Mouse (Mus musculus) cerebellum, adult 8-10 months (tissue): ENCODE results near the gene Zfp202.
"Not testable (repeated sequence)": the region's sequence is repeated elsewhere in the genome, so short reads cannot be mapped to it uniquely, and the experiment has no call there.

Source experiments
- DNase-seq: peaks from one replicate; pipeline ENCODE4 v3.0.0; 2022

Gene Zfp202

DNA sequence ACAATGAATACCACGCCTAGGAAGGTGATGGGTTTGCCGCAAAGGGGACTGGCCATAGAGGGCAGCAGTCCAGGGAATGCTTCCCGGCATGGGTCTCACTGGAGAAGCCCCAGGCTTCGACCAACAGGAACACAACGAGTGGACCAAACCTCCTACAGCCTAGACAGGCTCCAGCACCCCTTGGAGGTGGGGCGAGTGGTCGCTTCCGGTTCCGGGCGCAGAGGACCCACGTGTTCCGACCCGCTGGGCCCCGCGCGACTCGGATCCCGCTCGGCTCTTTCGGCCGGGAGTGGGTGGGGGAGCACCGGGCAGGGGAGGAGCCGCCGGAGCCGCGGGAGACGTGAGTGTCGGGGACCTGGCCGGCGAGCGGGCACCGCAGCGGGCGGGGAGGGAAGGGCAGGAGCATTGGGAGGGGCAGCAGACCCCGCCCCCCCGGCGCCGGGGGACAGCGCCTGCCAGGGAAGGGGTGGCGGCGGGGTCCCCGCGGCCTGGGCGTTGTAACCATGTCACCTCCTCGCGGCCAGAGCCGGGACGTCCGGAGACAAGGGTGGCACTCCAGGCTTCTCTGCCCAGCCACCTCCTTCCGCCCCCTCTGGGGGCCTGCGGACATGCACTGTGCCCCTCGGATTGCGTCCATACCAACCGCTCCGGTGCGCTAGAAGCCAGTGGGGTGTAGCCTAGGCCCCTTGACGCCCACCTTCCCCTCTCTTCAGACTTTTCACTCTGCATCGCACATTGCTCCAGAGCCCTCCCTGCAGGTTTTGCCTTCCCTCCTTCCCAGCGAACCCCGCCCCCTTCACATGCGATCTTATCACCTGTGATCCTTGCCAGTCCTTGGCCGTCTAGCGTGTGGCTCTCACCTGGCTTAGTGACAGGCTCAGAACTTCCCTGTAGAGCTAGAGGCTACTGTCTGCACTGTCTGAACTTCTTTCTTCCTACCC, at the start of gene Zfp202:
Gene Zfp202, plus strand, starts transcription at position 219 of the 941 bp plus-strand sequence.
- DNase-seq: peak; percentile 77

DNA sequence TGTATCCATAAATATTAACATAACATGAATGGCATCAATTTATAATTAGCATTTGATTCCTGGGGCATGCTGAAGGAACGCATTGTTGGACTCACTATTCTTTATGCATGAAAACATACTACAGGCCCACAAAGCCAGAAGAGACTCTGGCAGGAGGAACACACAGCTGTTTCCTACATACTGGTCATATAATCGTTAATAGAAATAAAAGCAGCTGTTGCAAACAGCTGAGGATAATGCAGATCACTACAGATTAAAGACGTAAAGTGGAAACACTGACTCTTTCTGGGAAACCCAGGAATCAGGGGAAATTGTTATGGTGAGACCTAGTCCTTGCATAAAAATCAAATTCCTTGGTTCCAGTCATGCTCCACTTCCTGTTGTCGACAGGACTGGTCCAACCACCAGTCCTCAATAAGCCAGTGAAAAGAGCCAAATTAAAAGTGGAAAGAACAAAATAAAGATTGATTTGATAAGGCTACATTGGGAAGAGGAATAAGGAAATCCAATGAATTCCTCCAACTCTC, 36.9 kb upstream of the Zfp202 start:
- no peak for DNase-seq

DNA sequence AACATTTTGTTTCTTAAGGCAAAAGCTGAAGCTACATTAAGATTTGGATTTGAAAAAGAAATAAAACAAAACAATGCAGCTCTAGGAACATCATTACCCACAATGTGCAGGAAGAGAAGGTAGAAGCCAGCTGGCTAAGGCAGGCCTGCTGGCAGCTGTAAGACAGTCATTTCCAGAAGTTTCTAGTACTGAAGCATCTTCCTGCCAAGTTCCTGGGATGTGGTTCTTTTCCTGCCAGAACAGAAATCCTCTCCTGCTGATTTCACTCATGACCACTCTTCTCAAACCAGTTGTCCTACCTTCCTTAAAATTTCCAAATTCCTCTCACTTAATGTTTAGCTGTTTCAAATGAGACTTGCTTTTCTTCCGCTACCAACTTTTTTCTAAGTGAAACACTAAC, 25.7 kb upstream of the Zfp202 start:
- no peak for DNase-seq

DNA sequence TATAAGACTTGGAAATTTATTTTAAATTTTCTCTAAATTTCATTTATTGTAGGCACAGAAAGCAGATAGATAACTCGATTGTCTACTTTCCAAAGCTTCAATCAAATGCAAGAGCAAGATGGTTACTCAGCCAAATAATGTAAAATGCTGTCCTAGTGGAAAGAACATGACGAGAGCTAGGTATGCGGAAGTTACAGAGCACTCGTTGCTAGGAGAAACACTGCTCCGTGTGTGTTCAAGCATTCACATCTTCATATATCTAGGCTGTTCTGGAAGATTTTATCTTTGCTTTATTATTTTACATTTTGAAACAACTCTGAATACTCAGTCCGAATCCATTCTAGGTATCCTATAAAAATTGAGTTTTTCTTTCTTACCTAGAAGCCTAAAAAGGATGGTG, 15.1 kb upstream of the Zfp202 start:
- DNase-seq: no peak

DNA sequence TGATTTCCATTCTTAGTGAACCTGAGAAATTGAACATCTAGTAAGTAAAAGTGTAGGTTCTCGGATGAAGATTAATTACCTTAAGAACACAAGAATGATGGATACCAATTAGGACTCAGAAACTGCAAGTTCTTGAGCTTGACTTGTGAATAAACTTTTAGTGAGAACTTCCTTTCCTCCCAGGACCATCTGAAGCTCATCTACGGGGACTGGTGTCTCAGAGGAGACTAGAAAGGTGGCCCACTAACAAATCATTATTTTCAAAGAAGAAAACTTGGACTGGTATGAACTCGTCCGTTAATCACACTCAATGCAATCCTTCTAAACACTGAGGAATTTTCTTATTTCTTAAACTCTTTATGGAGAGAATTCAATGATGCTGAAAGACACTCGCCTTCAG, 11.5 kb upstream of the Zfp202 start, which contains the start of gene Olfr986:
Gene Olfr986, plus strand, starts transcription at position 301 of the 400 bp plus-strand sequence.
- DNase-seq: no peak

DNA sequence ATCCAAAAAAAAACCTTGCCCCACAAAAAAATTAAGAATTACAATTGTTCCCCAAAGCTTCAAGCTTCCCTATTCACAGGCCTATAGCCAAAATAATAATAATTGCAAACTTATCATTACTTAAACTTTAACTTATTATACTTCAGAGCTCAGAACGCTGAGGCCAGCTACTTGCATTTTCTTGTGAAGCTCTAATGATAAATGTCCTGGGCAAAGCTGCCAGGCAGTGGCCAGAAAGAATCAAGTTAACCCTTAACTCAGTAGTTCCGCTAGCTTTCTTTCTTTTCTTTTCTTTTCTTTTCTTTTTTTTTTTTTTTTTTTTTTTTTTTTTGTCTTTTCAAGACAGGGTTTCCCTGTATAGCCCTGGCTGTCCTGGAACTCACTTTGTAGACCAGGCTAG, 7.0 kb upstream of the Zfp202 start:
- not testable (repeated sequence) for DNase-seq

DNA sequence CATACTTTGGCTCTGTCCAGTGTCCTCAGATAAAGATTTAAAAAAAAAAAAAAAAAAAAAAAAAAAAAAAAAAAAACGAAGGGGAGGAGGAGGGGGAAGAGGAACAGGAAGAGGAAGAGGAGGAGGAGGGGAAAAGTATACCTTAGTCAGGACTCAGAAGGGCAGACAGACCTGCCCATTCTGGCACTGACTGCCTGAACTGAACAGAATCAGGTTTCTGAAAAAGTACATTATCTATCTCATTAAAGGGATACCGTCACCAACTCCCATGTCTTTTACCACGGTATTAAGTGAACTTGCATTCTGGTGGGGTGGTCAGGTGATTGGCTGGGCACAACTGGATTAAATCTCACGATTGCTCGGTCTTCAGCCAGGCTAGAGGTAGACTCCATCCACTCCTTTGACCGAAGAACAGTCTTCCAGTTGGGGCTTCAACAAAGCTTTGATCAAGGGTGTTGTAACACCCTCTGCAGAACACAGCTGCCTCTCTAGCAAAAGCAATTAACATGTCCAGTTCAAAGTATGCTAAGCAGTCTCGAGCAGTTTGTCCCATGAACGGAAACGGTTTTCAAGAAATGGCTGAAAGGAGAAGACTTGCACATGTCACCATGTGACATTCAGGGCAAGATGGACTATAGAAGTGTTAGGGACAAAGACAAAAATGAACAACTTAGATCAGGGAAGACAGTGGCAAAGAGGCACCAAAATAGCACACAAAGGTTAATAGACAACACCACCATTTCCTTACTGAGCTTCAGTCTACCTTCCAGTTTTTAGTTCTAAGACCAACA, 835 bp upstream of the Zfp202 start:
- peak; percentile 3 for DNase-seq

DNA sequence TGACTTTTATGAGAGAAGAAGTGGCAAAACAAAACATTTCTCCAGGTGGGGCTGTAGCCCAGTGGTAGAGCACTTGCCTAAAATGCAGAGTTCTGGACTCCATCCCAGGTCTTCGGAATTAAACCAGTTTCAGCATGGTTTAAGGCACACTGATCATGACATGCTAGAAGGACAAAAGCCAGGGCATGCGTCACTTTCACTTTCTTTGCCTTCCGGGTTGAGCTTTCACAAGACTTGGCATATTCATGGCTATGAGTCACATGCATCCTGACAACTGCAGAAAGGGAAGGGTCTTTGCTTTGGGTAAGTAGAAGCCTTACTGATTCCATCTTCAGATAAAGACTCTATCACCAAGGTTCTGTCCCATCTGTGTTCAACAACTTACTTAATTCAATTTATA, 3.9 kb downstream of the Zfp202 start:
- DNase-seq: no peak

DNA sequence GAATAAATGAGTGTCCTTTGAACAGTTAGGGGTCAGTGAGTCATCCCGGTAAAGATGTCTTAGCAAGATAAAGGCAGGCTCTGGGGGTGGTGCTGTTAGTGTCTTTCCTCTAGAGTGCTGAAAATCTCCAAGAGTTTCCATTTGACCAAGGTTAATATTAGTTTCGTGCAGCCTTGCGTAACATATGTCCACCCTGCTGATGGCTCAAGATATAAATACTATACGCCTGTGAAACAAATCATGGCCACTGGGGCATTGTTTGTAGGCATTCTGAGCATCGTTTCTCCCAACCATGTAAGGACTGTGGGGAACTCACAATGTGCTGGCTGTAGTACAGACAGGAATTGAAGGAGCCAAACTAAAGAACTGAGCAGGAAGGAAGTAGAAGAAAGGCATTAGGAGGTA, 14.4 kb downstream of the Zfp202 start:
- no peak for DNase-seq

DNA sequence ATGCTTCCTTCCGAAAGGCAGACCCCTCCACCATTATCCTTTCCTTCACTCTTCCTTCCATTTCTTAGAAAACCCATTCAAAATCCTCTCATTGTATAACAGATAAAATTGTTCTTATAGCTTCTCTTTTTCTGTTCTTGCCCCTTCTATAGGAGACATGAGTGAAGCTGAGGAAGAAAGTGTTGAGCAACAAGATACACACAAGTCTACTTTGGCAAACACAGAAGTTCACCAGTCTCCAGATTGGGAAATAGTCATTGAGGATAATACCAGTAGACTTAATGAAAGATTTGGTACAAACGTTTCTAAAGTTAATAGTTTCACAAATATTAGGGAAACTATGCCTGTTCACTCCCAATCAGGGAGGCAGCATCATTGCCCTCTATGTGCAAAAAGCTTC, 18.6 kb downstream of the Zfp202 start:
- no peak for DNase-seq

- no peak for DNase-seq
Observed at GRCm38 (mm10) chr9:40214058-40214457, 21.9 kb downstream of the Zfp202 start.

DNA sequence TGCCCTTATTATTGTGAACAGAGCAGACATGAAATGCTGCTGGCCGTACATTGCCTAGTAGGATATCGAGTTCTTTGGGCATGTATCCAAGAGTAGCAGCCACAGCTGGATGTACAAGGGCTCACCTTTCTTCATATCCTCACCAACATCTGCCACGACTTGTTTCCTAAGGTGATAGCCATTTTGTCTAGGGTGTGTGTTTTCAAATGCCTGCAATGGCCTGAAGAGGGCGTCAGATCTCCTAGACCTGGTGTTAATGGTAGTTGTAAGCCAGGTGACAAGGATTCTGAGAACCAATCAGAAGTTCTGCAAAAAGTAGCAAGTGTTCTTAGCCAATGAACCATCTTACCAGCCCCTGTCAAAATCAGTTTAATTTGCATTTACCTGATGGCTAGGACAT, 24.5 kb downstream of the Zfp202 start:
- DNase-seq: no peak

DNA sequence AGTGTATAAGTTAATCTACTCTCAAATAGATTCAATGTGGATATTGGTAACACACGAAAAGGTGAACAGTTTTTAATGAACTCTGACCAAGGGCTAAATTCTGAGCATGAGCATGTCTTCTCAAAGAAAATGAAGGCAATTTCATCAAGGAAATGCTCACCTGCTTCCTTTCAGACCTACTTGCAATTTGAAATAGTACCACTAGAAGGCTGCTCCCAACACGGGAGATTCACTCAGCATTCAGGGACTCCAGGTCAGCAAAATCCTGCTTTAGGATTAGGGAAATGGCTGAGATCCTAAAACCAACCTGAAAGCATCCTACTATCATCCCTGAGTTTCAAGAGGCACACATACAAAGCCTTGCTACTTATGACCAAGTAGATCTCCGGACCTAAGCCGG, 32.2 kb downstream of the Zfp202 start:
- peak; percentile 5 for DNase-seq

DNA sequence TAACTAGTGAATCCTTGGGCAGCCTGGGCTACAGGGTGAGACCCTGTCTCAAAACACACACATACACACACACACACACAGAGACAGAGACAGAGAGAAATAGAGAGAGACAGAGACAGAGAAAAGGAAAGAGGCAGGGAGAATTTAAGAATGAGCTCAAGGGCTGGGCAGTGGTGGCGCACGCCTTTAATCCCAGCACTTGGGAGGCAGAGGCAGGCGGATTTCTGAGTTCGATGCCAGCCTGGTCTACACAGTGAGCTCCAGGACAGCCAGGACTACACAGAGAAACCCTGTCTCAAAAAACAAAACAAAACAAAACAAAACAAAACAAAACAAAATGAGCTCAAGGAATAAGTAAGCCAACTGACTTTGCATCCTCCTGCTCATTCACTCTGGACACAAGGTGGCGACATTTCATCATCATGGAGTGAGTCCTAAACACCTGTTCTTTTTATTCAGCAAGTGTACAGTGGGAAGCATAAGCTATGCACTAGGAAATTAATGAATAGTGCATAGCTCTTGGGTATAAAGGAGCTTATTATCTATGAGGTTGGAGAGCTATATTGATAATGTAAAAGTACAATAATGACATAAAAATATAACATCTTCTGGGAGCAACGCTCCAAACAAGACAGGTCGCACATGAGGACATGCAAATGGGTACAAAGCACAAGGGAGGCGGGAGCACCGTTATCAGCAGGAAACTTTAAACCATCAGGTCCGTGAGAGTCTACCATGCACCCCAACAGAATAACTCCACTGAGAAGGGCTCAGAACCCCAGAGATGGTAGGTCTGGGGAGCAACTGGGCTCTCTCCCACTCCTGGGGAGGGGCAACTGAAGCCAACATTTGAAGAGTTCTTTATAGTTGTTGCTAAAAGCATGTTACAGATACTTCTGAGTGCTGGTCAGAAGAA, 36.0 kb downstream of the Zfp202 start:
- DNase-seq: peak; percentile 52

DNA sequence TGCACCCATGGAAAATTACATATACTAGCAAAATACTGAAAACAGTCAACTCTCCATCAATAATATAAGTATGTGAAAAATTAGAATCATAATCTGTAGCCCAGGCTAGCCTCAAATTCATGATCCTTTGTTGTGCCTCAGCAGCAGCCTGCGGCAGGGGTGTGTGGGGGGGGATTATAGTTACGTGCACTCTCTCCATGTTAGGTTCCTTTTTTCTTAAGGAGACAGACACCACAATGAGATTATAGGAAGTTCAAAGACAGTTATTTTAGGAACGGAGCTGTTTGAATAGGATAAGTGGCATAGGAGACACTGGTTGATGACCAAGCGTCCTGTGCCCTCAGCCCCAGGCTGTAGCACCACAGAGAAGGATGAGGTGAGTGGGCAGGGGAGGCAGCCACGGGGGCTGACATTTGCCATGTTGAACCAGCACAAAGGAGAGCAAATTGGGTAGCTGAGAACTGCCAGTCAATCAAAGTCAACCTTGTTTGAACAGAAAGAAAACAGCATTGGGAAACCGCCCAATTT, 36.8 kb downstream of the Zfp202 start:
- DNase-seq: no peak

- no peak for DNase-seq
Observed at GRCm38 (mm10) chr9:40229479-40229878, 37.4 kb downstream of the Zfp202 start.

DNA sequence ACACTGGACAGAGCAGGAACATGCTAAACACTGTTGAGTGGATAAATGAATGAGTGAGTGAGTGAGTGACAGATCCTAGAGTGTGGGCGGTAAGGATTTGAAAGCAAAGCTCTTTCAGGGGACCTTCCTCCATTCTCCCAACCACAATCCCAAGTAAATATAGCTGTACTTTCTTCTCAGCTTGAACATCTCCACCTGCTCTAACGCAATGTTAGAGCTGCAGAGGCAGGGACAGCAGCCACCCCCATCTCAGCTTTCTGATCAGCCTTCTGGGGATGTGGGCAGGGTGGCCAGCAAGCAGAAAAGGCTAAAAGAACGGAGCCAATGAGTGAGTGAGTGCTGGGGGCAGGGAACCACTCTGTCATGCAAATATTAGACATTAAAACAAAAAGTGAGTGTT, 38.9 kb downstream of the Zfp202 start:
- no peak for DNase-seq

DNA sequence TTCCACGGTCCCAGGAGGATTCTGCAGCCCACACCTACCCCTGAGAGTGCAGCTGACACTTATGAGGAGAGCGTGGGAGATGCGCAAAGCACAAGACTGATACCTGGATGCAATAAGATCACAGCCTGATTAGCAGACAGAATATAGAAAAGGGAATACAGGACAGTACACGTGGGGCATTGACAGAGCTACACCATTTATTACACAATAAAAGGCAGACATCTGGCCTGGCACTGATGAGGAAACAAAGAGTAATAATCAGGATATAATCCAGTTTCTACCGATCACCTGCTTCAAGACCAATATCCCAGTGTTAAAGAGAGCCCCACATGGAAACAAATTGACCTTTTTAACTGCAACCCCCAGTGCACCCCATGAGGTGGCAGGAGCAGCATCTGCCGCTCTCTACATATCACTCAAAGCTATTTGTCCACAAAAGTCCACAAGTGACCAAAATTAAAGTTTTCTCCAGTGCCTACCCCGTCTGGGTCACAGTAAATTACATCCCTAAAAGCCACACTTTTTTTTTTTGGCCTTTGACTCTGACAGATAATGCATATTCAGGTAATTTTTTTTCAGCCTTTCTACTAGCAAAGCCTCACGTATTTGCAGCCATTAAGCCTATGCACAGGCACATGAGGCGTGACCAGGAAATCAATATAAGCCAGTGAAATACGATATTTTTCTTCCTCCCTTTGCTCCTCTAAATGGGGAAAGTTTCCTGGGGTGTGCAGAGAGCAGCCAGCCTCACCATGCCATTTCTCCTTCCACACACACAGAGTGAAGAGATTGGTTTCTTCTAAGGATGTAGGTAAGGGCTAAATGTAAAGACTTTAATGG, 42.3 kb downstream of the Zfp202 start:
- DNase-seq: no peak

DNA sequence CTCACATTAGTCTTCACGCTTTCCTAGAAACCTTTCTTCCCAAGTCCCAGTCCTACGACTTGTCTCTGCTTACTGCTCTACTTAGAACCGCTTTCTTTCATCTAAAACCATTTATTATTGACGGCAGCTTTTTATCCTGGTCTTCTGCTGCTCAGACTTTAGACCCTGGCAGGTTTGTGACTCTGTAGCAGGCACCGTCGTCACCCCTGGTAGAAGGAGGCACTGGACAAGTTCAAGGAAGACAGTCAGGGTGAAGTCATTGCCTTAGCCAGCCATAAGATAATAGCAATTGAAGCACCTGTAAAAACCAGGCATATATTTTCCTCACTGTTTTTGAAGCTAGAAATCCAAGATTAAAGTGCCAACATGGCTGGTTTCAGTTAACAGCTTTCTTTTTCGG, 43.1 kb downstream of the Zfp202 start:
- no peak for DNase-seq

DNA sequence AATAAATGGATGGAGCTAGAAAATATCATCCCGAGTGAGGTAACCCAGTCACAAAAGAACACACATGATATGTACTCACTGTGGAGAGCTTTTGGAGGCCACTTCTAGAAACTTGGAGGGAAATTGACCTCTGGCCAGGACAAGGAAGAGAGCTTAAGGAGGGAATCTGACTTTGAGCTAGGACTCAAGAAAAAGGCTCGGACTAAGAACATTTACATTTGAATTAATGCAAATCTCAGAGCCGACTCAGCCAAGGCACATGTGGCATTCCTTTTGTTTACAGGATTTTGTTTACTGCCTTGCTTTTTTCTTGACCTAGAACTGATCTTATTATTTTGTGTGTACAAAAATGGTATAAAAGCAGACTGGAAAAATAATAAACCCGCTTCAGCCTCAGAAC, 47.6 kb downstream of the Zfp202 start:
- DNase-seq: no peak

- no peak for DNase-seq
Observed at GRCm38 (mm10) chr9:40240311-40240710, 48.2 kb downstream of the Zfp202 start.
